Mouse (Mus musculus) neural tube, embryonic 11.5 days (tissue): ENCODE data around the gene Gdf11. TPM values are rescaled to one million over a fixed set of nuclear protein-coding genes. Genes with fewer than 3 reads are reported as not detected.

Source experiments
- ATAC-seq: fragments of 200-750 bp; cut with Nextera tagmentation; 2 replicates; pipeline ENCODE4 v1.8.0; 2017; ENCODE audit warnings: moderate number of reproducible peaks, mild to moderate bottlenecking, moderate TSS enrichment, moderate library complexity; ENCODE audit not compliant: insufficient read depth, low FRiP score, low TSS enrichment
- DNase-seq: peaks from one replicate; pipeline ENCODE4 v3.0.0-alpha.2; 2015; ENCODE audit warnings: low spot score
- H3K27ac ChIP-seq: fragments of 300-500 bp; sonication (generic); 2 replicates; pipeline ENCODE4 v1.5.1; 2014; ENCODE audit warnings: low read depth, mild to moderate bottlenecking, low read length
- H3K27me3 ChIP-seq: fragments of 300-500 bp; sonication (generic); 2 replicates; pipeline ENCODE4 v1.6.1; 2014; ENCODE audit warnings: mild to moderate bottlenecking, low read length, mixed read lengths; ENCODE audit not compliant: control insufficient read depth, insufficient read depth
- H3K36me3 ChIP-seq: fragments of 300-500 bp; sonication (generic); 2 replicates; pipeline ENCODE4 v1.6.1; 2014; ENCODE audit warnings: mild to moderate bottlenecking, low read length, moderate library complexity, mixed read lengths; ENCODE audit not compliant: control insufficient read depth, insufficient read depth
- H3K4me1 ChIP-seq: fragments of 300-500 bp; sonication (generic); 2 replicates; pipeline ENCODE4 v1.6.1; 2014; ENCODE audit warnings: low read length, mixed read lengths; ENCODE audit not compliant: control insufficient read depth, insufficient read depth
- H3K4me2 ChIP-seq: fragments of 300-500 bp; sonication (generic); 2 replicates; pipeline ENCODE4 v1.6.1; 2014; ENCODE audit warnings: low read depth, mild to moderate bottlenecking, moderate library complexity
- H3K4me3 ChIP-seq: fragments of 300-500 bp; sonication (generic); 2 replicates; pipeline ENCODE4 v1.5.1; 2014; ENCODE audit warnings: low read depth, low read length
- H3K9ac ChIP-seq: fragments of 300-500 bp; sonication (generic); 2 replicates; pipeline ENCODE4 v1.6.1; 2014; ENCODE audit warnings: mild to moderate bottlenecking, low read length
- H3K9me3 ChIP-seq: fragments of 300-500 bp; sonication (generic); 2 replicates; pipeline ENCODE4 v1.6.1; 2016; ENCODE audit warnings: low read length; ENCODE audit not compliant: control insufficient read depth
- WGBS: fragments of 180-500 bp; shearing (Covaris S2); extraction: QIAGEN DNeasy Blood & Tissue Kit; methylation state at CpG from one replicate; pipeline ENCODE4 v1.1.7; 2014; 5-methylcytosine and 5-hydroxymethylcytosine counted together
- polyA plus RNA-seq: library from polyadenylated mRNA; unstranded; fragments of >200 nt; fragmentation: Nextera tagmentation; extraction: Ambion mirVana; gene quantifications from 2 replicates; pipeline ENCODE4 v1.2.1, GENCODE M21; 2014

Gdf11 gene
- polyA plus RNA-seq, 1 experiment from 2014 or later: 17.7 TPM

DNA sequence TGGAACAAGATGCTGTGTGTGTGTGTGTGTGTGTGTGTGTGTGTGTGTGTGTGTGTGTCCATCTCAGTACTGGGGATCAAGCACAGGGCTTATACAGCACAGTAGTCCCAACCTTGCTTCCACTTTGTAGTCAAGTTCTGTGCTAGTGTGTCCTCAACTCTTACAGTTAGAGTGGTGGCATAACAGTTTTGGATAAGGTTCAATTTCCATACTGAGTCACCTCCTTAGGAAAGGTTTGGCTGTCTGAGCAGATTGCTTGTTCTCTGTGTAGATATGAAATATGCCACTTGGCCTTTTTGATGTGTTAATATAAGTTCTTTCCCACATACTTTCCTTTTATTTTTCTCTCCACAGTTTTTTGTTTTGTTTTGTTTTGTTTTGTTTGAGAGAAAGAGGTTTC, 13.2 kb downstream of the Gdf11 start:
- Histone ChIP-seq H3K36me3 (peaks cover 5% of the 10 kb centered on the region; the same call in 1 of the 2 replicates), H3K9me3 (no peaks in the 10 kb centered on the region), H3K9ac (no peak overlapping the region), H3K27me3 (no peaks in the 10 kb centered on the region), H3K4me2 (no peak overlapping the region), H3K27ac (no peak overlapping the region), H3K4me1 (no peaks in the 10 kb centered on the region), H3K4me3 (no peak overlapping the region)
- ATAC-seq: no peak
- no peak for DNase-seq

DNA sequence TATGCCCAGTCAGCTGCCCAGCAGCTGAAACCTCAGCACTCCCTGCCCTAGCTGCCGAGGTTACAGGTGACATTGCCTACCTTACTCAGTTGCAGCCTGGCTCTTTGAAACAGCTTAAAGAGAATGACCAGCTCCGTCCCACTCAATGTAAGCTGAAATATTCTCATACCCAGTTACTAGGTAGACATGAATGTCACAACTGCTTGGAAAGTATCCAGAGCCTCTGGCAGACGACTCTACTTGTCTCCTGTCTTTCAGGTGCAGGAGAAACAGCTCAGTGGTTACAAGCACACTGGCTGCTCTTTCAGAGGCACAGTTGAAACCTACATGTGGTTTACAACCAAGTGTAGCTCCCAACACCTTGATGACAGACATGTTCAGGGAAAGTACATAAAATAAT, 21.2 kb downstream of the Gdf11 start:
- H3K4me3 ChIP-seq: no peak overlapping the region
- no peak overlapping the region for H3K27ac ChIP-seq
- H3K27me3 ChIP-seq: no peaks in the 10 kb centered on the region
- H3K4me1 ChIP-seq: no peaks in the 10 kb centered on the region
- H3K36me3 ChIP-seq: 0 out of 2 replicates have a peak, but pooled peaks cover 7% of the 10 kb centered on the region
- 87% methylated on average over 3 of the region's 3 CpGs for WGBS
- no peaks in the 10 kb centered on the region for H3K9me3 ChIP-seq
- no peak overlapping the region for H3K4me2 ChIP-seq
- ATAC-seq (no peak), DNase-seq (no peak)
- no peak overlapping the region for H3K9ac ChIP-seq

GRCm38 (mm10) chr10:128866518-128866917, 25.0 kb downstream of the Gdf11 start:
- Histone ChIP-seq H3K4me3 (no peak overlapping the region), H3K27ac (no peak overlapping the region), H3K9me3 (no peaks in the 10 kb centered on the region), H3K27me3 (no peaks in the 10 kb centered on the region), H3K4me1 (no peaks in the 10 kb centered on the region), H3K4me2 (no peak overlapping the region), H3K9ac (no peak overlapping the region), H3K36me3 (no peaks in the 10 kb centered on the region)
- DNase-seq (no peak), ATAC-seq (no peak)
- 79% methylated on average over 1 of the region's 1 CpGs for WGBS

GRCm38 (mm10) chr10:128866042-128866441, 25.5 kb downstream of the Gdf11 start:
- ATAC-seq (no peak), DNase-seq (no peak)
- no peaks in the 10 kb centered on the region for H3K36me3 ChIP-seq
- no peaks in the 10 kb centered on the region for H3K4me1 ChIP-seq
- H3K27me3 ChIP-seq: no peaks in the 10 kb centered on the region
- H3K9ac ChIP-seq: no peak overlapping the region
- no peaks in the 10 kb centered on the region for H3K9me3 ChIP-seq
- no peak overlapping the region for H3K4me3 ChIP-seq
- no peak overlapping the region for H3K27ac ChIP-seq
- 88% methylated on average over 3 of the region's 3 CpGs for WGBS
- no peak overlapping the region for H3K4me2 ChIP-seq

DNA sequence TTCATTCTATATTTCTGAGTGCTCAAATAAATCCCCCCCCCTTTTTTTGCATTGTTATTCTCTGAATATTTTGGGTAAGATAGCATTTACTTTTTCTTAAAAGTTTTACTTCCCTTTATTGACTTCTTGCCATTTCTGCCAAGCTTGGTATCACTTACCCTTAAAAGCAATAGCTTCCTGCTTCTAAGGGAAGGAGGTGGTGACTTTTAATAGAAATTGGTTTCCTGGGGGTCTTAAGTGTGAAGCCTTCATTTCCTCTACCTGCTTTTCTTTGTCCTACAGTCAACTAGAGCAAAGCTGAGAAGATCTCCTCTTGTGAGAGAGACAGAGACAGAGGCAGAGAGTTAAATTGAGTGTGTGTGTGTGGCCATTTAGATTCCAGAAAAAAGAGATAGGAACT, 30.3 kb downstream of the Gdf11 start:
- no peak for DNase-seq
- Histone ChIP-seq H3K4me3 (no peak overlapping the region), H3K9ac (no peak overlapping the region), H3K4me1 (no peaks in the 10 kb centered on the region), H3K36me3 (no peaks in the 10 kb centered on the region), H3K4me2 (no peak overlapping the region), H3K27ac (no peak overlapping the region), H3K9me3 (no peaks in the 10 kb centered on the region), H3K27me3 (no peaks in the 10 kb centered on the region)
- ATAC-seq: no peak

DNA sequence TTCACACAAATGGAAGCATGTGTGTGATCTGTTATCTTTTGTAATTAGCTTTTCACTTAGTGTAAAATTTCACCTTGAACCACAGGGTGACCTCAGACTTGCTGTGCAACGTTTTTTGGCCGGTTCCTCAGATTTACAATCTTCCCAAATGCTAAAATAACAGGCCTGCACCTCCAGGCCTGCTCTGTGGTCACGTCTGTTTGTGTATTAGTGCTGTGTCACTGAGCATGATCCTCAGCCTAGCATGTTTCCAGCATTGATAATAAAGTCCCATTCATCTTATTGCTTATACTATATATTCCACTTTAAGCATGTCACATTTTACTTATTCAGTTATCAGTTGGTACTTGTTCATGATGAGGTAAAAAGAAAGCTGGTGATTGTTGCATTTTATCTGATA, 41.2 kb downstream of the Gdf11 start:
- no peak overlapping the region for H3K27ac ChIP-seq
- H3K27me3 ChIP-seq: no peaks in the 10 kb centered on the region
- DNase-seq: no peak
- no peak overlapping the region for H3K9ac ChIP-seq
- 71% methylated on average over 3 of the region's 3 CpGs for WGBS
- H3K9me3 ChIP-seq: no peaks in the 10 kb centered on the region
- H3K4me3 ChIP-seq: no peak overlapping the region
- H3K4me1 ChIP-seq: no peaks in the 10 kb centered on the region
- no peaks in the 10 kb centered on the region; the same call in 1 of the 2 replicates for H3K36me3 ChIP-seq
- H3K4me2 ChIP-seq: no peak overlapping the region
- no peak for ATAC-seq

DNA sequence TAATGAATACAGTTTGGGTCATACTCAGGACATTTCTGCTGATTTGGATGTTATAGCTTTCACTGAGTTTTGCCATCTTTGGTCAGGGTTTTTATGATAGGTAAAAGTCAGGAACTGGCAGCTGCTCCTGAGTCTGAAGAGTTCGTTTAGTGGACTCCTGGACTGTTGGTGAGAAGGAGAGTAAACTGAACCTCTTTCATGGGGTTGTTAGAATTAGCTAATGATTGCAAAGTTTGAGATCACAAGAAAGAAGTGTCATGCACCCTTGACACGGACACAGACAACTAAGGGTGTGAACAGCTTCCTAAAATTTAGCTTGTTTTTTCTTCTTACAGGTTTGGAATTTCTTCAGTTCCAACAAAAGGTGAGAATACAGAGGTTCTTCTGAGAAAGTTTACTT, 43.1 kb downstream of the Gdf11 start:
- Histone ChIP-seq H3K36me3 (no peaks in the 10 kb centered on the region; the same call in 1 of the 2 replicates), H3K4me2 (no peak overlapping the region), H3K4me3 (no peak overlapping the region), H3K9me3 (no peaks in the 10 kb centered on the region), H3K27me3 (no peaks in the 10 kb centered on the region), H3K4me1 (no peaks in the 10 kb centered on the region), H3K27ac (no peak overlapping the region), H3K9ac (no peak overlapping the region)
- WGBS: 48% methylated on average over 2 of the region's 2 CpGs
- no peak for ATAC-seq
- no peak for DNase-seq

- no peaks in the 10 kb centered on the region for H3K27me3 ChIP-seq
- H3K4me3 ChIP-seq: no peak overlapping the region
- H3K9ac ChIP-seq: no peak overlapping the region
- H3K4me1 ChIP-seq: no peaks in the 10 kb centered on the region
- ATAC-seq: no peak
- DNase-seq: no peak
- H3K9me3 ChIP-seq: no peaks in the 10 kb centered on the region
- H3K36me3 ChIP-seq: peaks cover 8% of the 10 kb centered on the region
- no peak overlapping the region for H3K27ac ChIP-seq
- 97% methylated on average over 4 of the region's 4 CpGs for WGBS
- no peak overlapping the region for H3K4me2 ChIP-seq
These were observed 44.9 kb downstream of the Gdf11 start for GRCm38 (mm10) chr10:128846664-128847063.

GRCm38 (mm10) chr10:128845516-128845915, 46.0 kb downstream of the Gdf11 start:
- H3K9ac ChIP-seq: no peak overlapping the region
- H3K4me1 ChIP-seq: no peaks in the 10 kb centered on the region
- no peak overlapping the region for H3K4me2 ChIP-seq
- peaks cover 8% of the 10 kb centered on the region for H3K36me3 ChIP-seq
- 37% methylated on average over 2 of the region's 2 CpGs for WGBS
- ATAC-seq (no peak), DNase-seq (peak; percentile 31)
- H3K27me3 ChIP-seq: no peaks in the 10 kb centered on the region
- no peak overlapping the region for H3K4me3 ChIP-seq
- no peak overlapping the region for H3K27ac ChIP-seq
- H3K9me3 ChIP-seq: no peaks in the 10 kb centered on the region
